Mouse (Mus musculus) kidney, adult 2 months (tissue): ENCODE measurements around the gene Cntnap5a.

ENCODE experiments used
- CTCF ChIP-seq: fragments of 200-500 bp; conservative IDR thresholded peaks from 2 replicates; pipeline ENCODE4 v1.5.1; 2011; ENCODE audit warnings: low read depth, mild to moderate bottlenecking, control low read depth, low read length, moderate library complexity, mixed read lengths; ENCODE audit not compliant: insufficient read depth, insufficient read length
- POLR2A ChIP-seq: fragments of 200-500 bp; IDR thresholded peaks from one replicate; pipeline ENCODE4 v1.6.1; 2011; ENCODE audit warnings: low read depth, low read length, control low read depth

DNA sequence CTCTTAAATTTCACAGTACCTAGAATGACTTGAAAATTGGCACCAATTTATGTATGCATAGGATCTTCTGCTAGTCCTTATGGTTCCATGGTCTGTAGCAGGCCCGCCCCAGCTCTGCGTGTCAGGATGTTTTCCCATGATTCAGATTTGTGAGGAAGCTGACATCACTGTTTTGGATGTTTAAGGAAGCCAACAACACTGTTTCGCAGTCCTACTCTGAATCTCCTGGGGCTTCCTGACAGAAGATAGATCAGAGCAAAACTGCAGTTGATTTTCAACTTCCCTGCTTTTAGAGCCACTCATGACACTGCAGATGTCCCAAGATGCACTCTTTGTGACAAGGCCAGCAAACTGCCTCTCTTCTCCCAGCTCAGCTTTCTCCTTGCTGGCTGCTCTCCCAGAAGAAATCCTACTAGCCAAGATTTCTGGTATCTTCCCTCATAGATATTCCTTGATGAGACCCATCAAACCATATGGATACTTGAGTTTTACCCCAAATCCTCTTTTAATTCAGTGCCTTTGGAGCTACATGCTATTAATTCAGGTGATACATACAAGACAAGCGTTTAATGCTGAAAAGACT is 280.5 kb downstream of the Cntnap5a start:
- TF ChIP-seq POLR2A (no peak), CTCF (no peak)
